Mouse (Mus musculus): ENCODE results near the gene Pou2f2.

DNA sequence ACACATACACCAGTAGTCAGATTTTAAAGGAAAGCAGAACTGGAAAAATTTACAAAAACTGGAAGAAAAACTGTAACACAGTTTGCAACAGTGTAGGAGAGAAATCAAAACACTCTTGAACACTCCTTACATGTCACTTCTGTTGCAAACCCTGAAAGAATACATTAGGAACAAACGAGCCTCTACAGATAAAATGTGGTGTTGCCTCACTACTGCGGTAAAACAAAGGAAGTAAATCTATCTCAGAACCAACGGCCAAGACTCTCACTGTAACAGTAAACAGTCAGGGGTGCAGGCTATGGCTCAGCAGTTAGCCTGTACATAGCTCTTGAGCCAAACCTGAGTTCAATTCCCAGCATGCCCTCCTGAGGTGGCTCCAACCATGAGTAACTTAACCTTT, 33.6 kb upstream of the Pou2f2 start:
- TF ChIP-seq POLR2A (IDR thresholded peaks at IDR 0.05; ENCODE audit: low read depth, low read length), result no peak
- no peak for TF ChIP-seq CTCF (IDR thresholded peaks at IDR 0.05; ENCODE audit: borderline replicate concordance, insufficient read depth, low read length)
